Mouse (Mus musculus) MEL (cell line): Measurements from ENCODE around the gene Ceacam1. TPM values are rescaled to one million over a fixed set of nuclear protein-coding genes. Genes with fewer than 3 reads are reported as not detected.

Experiments
- DNase-seq: peaks from one replicate; pipeline ENCODE4 v3.0.0; 2011; ENCODE audit warnings: low read depth, low spot score
- H3K27ac ChIP-seq: 2 replicates; pipeline ENCODE4 v1.5.1; 2012; ENCODE audit warnings: low read depth, mild to moderate bottlenecking, control low read depth, low read length, moderate library complexity; ENCODE audit not compliant: control insufficient read depth
- H3K27me3 ChIP-seq, 2 experiments: fragments of 150-350 bp in 1 of 2; sonication (generic) in 1 of 2; 2 replicates each; pipeline ENCODE4 v1.6.1; 2012; ENCODE audit warnings: low read length in 2 of 2, mild to moderate bottlenecking in 2 of 2, improper control_type of control experiment in 1 of 2, moderate library complexity in 1 of 2; ENCODE audit not compliant: insufficient read depth in 2 of 2, control insufficient read depth in 1 of 2
- H3K36me3 ChIP-seq, 2 experiments: 2 replicates each; pipeline ENCODE4 v1.6.1; 2012 to 2014; ENCODE audit warnings: low read length in 2 of 2, improper control_type of control experiment in 1 of 2, inconsistent platforms in 1 of 2, mild to moderate bottlenecking in 1 of 2; ENCODE audit not compliant: insufficient read depth in 2 of 2, control insufficient read depth in 1 of 2
- H3K4me1 ChIP-seq, 2 experiments: fragments of 150-350 bp in 1 of 2; sonication (generic) in 1 of 2; 2 replicates each; pipeline ENCODE4 v1.6.1; 2012; ENCODE audit warnings: low read length in 2 of 2, improper control_type of control experiment in 1 of 2, mild to moderate bottlenecking in 1 of 2; ENCODE audit not compliant: insufficient read depth in 2 of 2, control insufficient read depth in 1 of 2
- H3K4me3 ChIP-seq, 2 experiments: fragments of 150-350 bp in 1 of 2; sonication (generic) in 1 of 2; 2 replicates each; pipeline ENCODE4 v1.5.1; 2012; ENCODE audit warnings: low read depth in 2 of 2, low read length in 2 of 2, mild to moderate bottlenecking in 2 of 2, moderate library complexity in 2 of 2, control low read depth in 1 of 2, improper control_type of control experiment in 1 of 2; ENCODE audit not compliant: control insufficient read depth in 1 of 2, insufficient read depth in 1 of 2
- H3K79me2 ChIP-seq: 2 replicates; pipeline ENCODE4 v1.6.1; 2012; ENCODE audit warnings: mild to moderate bottlenecking, low read length, moderate library complexity; ENCODE audit not compliant: control insufficient read depth, poor library complexity, insufficient read depth
- H3K9ac ChIP-seq: 2 replicates; pipeline ENCODE4 v1.6.1; 2012; ENCODE audit warnings: low read depth, mild to moderate bottlenecking, control low read depth, low read length, moderate library complexity; ENCODE audit not compliant: control insufficient read depth, poor library complexity, severe bottlenecking
- H3K9me3 ChIP-seq: fragments of 150-350 bp; sonication (generic); replicated peaks from 2 replicates; pipeline ENCODE4 v1.6.1; 2012; ENCODE audit warnings: mild to moderate bottlenecking, low read length, improper control_type of control experiment, moderate library complexity; ENCODE audit not compliant: insufficient read depth
- BHLHE40 ChIP-seq: IDR thresholded peaks from 2 replicates; pipeline ENCODE4 v1.6.1; 2012; ENCODE audit warnings: low read depth, mild to moderate bottlenecking, inconsistent platforms, low read length, improper control_type of control experiment, borderline replicate concordance
- CHD1 ChIP-seq: IDR thresholded peaks from 2 replicates; pipeline ENCODE4 v1.6.1; 2012; ENCODE audit warnings: low read depth, mild to moderate bottlenecking, inconsistent platforms, low read length, improper control_type of control experiment
- CHD2 ChIP-seq: IDR thresholded peaks from 2 replicates; pipeline ENCODE4 v1.6.1; 2011; ENCODE audit warnings: low read length, improper control_type of control experiment
- CTCF ChIP-seq, 3 experiments: IDR thresholded peaks in 2 of 3; conservative IDR thresholded peaks in 1 of 3; 2 replicates each; pipeline ENCODE4 v1.5.1; 2011 to 2012; ENCODE audit warnings: low read length in 3 of 3, low read depth in 2 of 3, mild to moderate bottlenecking in 2 of 3, improper control_type of control experiment in 1 of 3, inconsistent platforms in 1 of 3, mixed read lengths in 1 of 3, moderate library complexity in 1 of 3; ENCODE audit not compliant: control insufficient read depth in 1 of 3, insufficient read depth in 1 of 3, poor library complexity in 1 of 3, severe bottlenecking in 1 of 3
- E2F4 ChIP-seq: IDR thresholded peaks from 2 replicates; pipeline ENCODE4 v1.6.1; 2011; ENCODE audit warnings: low read depth, low read length, improper control_type of control experiment, borderline replicate concordance
- ELF1 ChIP-seq: IDR thresholded peaks from 2 replicates; pipeline ENCODE4 v1.6.1; 2014; ENCODE audit warnings: low read depth, mild to moderate bottlenecking, inconsistent platforms, low read length, improper control_type of control experiment, moderate library complexity
- EP300 ChIP-seq, 2 experiments: IDR thresholded peaks; 2 replicates each; pipeline ENCODE4 v1.6.1; 2011; ENCODE audit warnings: improper control_type of control experiment in 2 of 2, low read length in 2 of 2, low read depth in 1 of 2, mild to moderate bottlenecking in 1 of 2
- ETS1 ChIP-seq: IDR thresholded peaks from 2 replicates; pipeline ENCODE4 v1.6.1; 2012; ENCODE audit warnings: low read depth, mild to moderate bottlenecking, inconsistent platforms, low read length, improper control_type of control experiment, moderate library complexity
- GABPA ChIP-seq: IDR thresholded peaks from 2 replicates; pipeline ENCODE4 v1.6.1; 2012; ENCODE audit warnings: low read depth, mild to moderate bottlenecking, inconsistent platforms, low read length, improper control_type of control experiment, moderate library complexity
- GATA1 ChIP-seq: IDR thresholded peaks from 2 replicates; pipeline ENCODE4 v1.6.1; 2011; ENCODE audit warnings: low read depth, low read length, improper control_type of control experiment
- JUND ChIP-seq: IDR thresholded peaks from 2 replicates; pipeline ENCODE4 v1.6.1; 2011; ENCODE audit warnings: low read depth, mild to moderate bottlenecking, improper control_type of control experiment, low read length
- KAT2A ChIP-seq: conservative IDR thresholded peaks from 2 replicates; pipeline ENCODE4 v1.6.1; 2012; ENCODE audit warnings: low read depth, low read length, improper control_type of control experiment, inconsistent platforms
- MAX ChIP-seq: IDR thresholded peaks from 2 replicates; pipeline ENCODE4 v1.6.1; 2011; ENCODE audit warnings: low read length, improper control_type of control experiment
- MAZ ChIP-seq: IDR thresholded peaks from 2 replicates; pipeline ENCODE4 v1.6.1; 2012; ENCODE audit warnings: low read depth, mild to moderate bottlenecking, inconsistent platforms, low read length, improper control_type of control experiment
- MYB ChIP-seq: IDR thresholded peaks from 2 replicates; pipeline ENCODE4 v1.6.1; 2011; ENCODE audit warnings: mild to moderate bottlenecking, low read depth, low read length, improper control_type of control experiment
- MYC ChIP-seq: IDR thresholded peaks from 2 replicates; pipeline ENCODE4 v1.6.1; 2011; ENCODE audit warnings: low read depth, mild to moderate bottlenecking, low read length, improper control_type of control experiment, moderate library complexity
- NELFE ChIP-seq: IDR thresholded peaks from 2 replicates; pipeline ENCODE4 v1.6.1; 2011; ENCODE audit warnings: low read depth, low read length, improper control_type of control experiment
- POLR2A ChIP-seq, 2 experiments: IDR thresholded peaks; 2 replicates each; pipeline ENCODE4 v1.6.1; 2011 to 2012; ENCODE audit warnings: low read length in 2 of 2, mild to moderate bottlenecking in 2 of 2, control low read depth in 1 of 2, improper control_type of control experiment in 1 of 2, low read depth in 1 of 2, moderate library complexity in 1 of 2; ENCODE audit not compliant: control insufficient read depth in 1 of 2, insufficient read depth in 1 of 2, poor library complexity in 1 of 2
- RAD21 ChIP-seq: IDR thresholded peaks from 2 replicates; pipeline ENCODE4 v1.6.1; 2011; ENCODE audit warnings: mild to moderate bottlenecking, low read depth, low read length, improper control_type of control experiment
- SMC3 ChIP-seq: IDR thresholded peaks from 2 replicates; pipeline ENCODE4 v1.6.1; 2011; ENCODE audit warnings: low read depth, low read length, improper control_type of control experiment
- TBP ChIP-seq: IDR thresholded peaks from 2 replicates; pipeline ENCODE4 v1.8.0; 2011; ENCODE audit warnings: low read depth, low read length, improper control_type of control experiment
- TCF12 ChIP-seq: IDR thresholded peaks from 2 replicates; pipeline ENCODE4 v1.6.1; 2014; ENCODE audit warnings: low read depth, mild to moderate bottlenecking, inconsistent platforms, low read length, improper control_type of control experiment, moderate library complexity
- UBTF ChIP-seq: IDR thresholded peaks from 2 replicates; pipeline ENCODE4 v1.6.1; 2012; ENCODE audit warnings: low read depth, mild to moderate bottlenecking, inconsistent platforms, low read length, improper control_type of control experiment, moderate library complexity, borderline replicate concordance; ENCODE audit not compliant: insufficient read depth
- USF1 ChIP-seq: IDR thresholded peaks from 2 replicates; pipeline ENCODE4 v1.6.1; 2014; ENCODE audit warnings: low read depth, mild to moderate bottlenecking, inconsistent platforms, low read length, improper control_type of control experiment, moderate library complexity
- USF2 ChIP-seq, 2 experiments: IDR thresholded peaks; 2 replicates each; pipeline ENCODE4 v1.6.1; 2011 to 2012; ENCODE audit warnings: improper control_type of control experiment in 2 of 2, low read length in 2 of 2, borderline replicate concordance in 1 of 2, inconsistent platforms in 1 of 2, low read depth in 1 of 2, mild to moderate bottlenecking in 1 of 2; ENCODE audit not compliant: insufficient read depth in 1 of 2
- ZKSCAN1 ChIP-seq: IDR thresholded peaks from 2 replicates; pipeline ENCODE4 v1.6.1; 2012; ENCODE audit warnings: low read depth, mild to moderate bottlenecking, inconsistent platforms, low read length, improper control_type of control experiment, moderate library complexity
- ZNF384 ChIP-seq: IDR thresholded peaks from 2 replicates; pipeline ENCODE4 v1.6.1; 2012; ENCODE audit warnings: low read depth, mild to moderate bottlenecking, inconsistent platforms, low read length, improper control_type of control experiment
- polyA plus RNA-seq, 2 experiments: library from polyadenylated mRNA; stranded (reverse) in 1 of 2; unstranded in 1 of 2; fragments of >175 nt in 1 of 2; fragments of >200 nt in 1 of 2; gene quantifications; 2 replicates each; pipeline versions ENCODE4 v1.2.1 to v1.2.4; 2012; ENCODE audit warnings: low replicate concordance in 2 of 2, low read depth in 1 of 2; ENCODE audit not compliant: insufficient read length in 2 of 2, insufficient read depth in 1 of 2, missing spikeins in 1 of 2
- total RNA-seq: library from RNA; depleted of rRNA; stranded (reverse); fragments of 300-350 nt; gene quantifications from 2 replicates; pipeline ENCODE4 v1.2.3, GENCODE M21; 2012

Gene Ceacam1
- total and polyA plus RNA-seq, 3 experiments: 0.27 to 1.5 TPM; not detected in 1

- no peak overlapping the region for H3K27ac ChIP-seq
- no peaks in the 10 kb centered on the region for H3K36me3 ChIP-seq
- no peak for TF ChIP-seq CTCF (IDR thresholded peaks at IDR 0.05 in 2 of 3, conservative IDR thresholded peaks at IDR 0.05 in 1 of 3; ENCODE audit: control insufficient read depth in 1 of 3, insufficient read depth in 1 of 3, low read depth in 2 of 3, low read length in 3 of 3, poor library complexity in 1 of 3, severe bottlenecking in 1 of 3)
- no peak for TF ChIP-seq CHD2
- no peak for TF ChIP-seq GABPA
- no peak for TF ChIP-seq UBTF
- no peak for TF ChIP-seq ZNF384
- no peak for TF ChIP-seq USF2 (IDR thresholded peaks at IDR 0.05; ENCODE audit: borderline replicate concordance in 1 of 2, insufficient read depth in 1 of 2, low read depth in 1 of 2, low read length in 2 of 2)
- no peak for TF ChIP-seq E2F4
- TF ChIP-seq POLR2A (IDR thresholded peaks at IDR 0.05; ENCODE audit: control insufficient read depth in 1 of 2, insufficient read depth in 1 of 2, low read depth in 1 of 2, low read length in 2 of 2, poor library complexity in 1 of 2): no peak
- TF ChIP-seq JUND: no peak
- no peak for TF ChIP-seq MAX
- TF ChIP-seq RAD21: no peak
- TF ChIP-seq ELF1: no peak
Measured at GRCm38 (mm10) chr7:25419943-25420342, 57.5 kb downstream of the Ceacam1 start.

DNA sequence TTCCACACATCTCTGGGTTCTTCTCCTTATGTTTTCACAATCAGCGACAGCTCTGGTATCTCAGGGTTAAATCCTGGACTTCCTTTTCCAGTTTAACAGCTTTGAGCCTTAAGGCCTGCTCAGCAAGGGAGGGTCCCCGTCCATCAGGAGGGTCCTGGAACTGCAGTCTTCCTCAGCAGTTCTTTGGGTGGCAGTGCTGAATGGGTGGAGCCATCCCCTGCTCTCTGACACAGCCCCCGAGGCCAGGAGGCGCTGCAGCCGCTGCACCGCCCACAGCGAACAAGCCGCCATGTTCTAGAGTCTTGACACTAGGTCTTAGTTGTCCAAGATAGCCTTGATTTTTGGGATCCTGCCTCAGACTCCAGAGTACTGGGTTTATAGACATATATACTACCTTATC, 57.9 kb downstream of the Ceacam1 start:
- no peaks in the 10 kb centered on the region for H3K79me2 ChIP-seq
- no peak overlapping the region for H3K9ac ChIP-seq
- no peaks in the 10 kb centered on the region for H3K27me3 ChIP-seq
- no peaks in the 10 kb centered on the region for H3K9me3 ChIP-seq
- TF ChIP-seq CHD1 (no peak), ETS1 (no peak), TCF12 (no peak), MYB (no peak), JUND (no peak), USF1 (no peak), SMC3 (no peak), TBP (no peak), EP300 (IDR thresholded peaks at IDR 0.05; ENCODE audit: low read depth in 1 of 2, low read length in 2 of 2) (no peak), MYC (no peak), GATA1 (no peak), BHLHE40 (no peak), MAZ (no peak), UBTF (no peak), KAT2A (no peak), POLR2A (IDR thresholded peaks at IDR 0.05; ENCODE audit: control insufficient read depth in 1 of 2, insufficient read depth in 1 of 2, low read depth in 1 of 2, low read length in 2 of 2, poor library complexity in 1 of 2) (no peak), NELFE (no peak), ZKSCAN1 (no peak), ELF1 (no peak)
- no peak overlapping the region for H3K27ac ChIP-seq
- no peak for DNase-seq
- no peaks in the 10 kb centered on the region for H3K4me1 ChIP-seq
- H3K4me3 ChIP-seq: no peak overlapping the region
- no peaks in the 10 kb centered on the region for H3K36me3 ChIP-seq

More at GRCm38 (mm10) chr7:25419943-25420342, 57.5 kb downstream of the Ceacam1 start:
- Histone ChIP-seq H3K27me3 (no peaks in the 10 kb centered on the region), H3K9me3 (no peaks in the 10 kb centered on the region), H3K4me3 (no peak overlapping the region), H3K4me1 (no peaks in the 10 kb centered on the region), H3K79me2 (no peaks in the 10 kb centered on the region), H3K9ac (no peak overlapping the region)
- no peak for DNase-seq
